Comparison of ENCODE assay signal across 18 mouse cellular contexts in genomic region chr2:119804776-119805175, GRCm38 (mm10). TPM values are rescaled to one million over a fixed set of nuclear protein-coding genes. Genes with fewer than 3 reads are reported as not detected.
DNase-seq lines count a peak whose midpoint lies in the region; ATAC-seq and TF ChIP-seq lines count a peak whose summit lies in the region.
"Had no signal": no experiment of that assay in that cellular context is flagged by ENCODE, and none has a peak within 500 bp of the region (broad histone marks: within the 10 kb centered on the region; RNA-seq: fewer than 3 reads in every experiment).

No protein-coding gene starts in this region.

- WGBS in midbrain, embryonic 11.5 days = 17% methylated on average over 9 of the region's 9 CpGs
- 18% methylated on average over 9 of the region's 9 CpGs for WGBS in midbrain, embryonic 15.5 days
- 25% methylated on average over 9 of the region's 9 CpGs for WGBS in forebrain, postnatal 0 days
- 19% methylated on average over 9 of the region's 9 CpGs for whole genome bisulfite sequencing in midbrain, embryonic 13.5 days

- H3K9ac ChIP-seq in midbrain, embryonic 11.5 days (ENCODE audit: low read length) = peak overlapping the region; percentile 17; the same call in 1 of the 2 replicates
- H3K9ac ChIP-seq in midbrain, embryonic 15.5 days = no peak overlapping the region
- H3K9ac ChIP-seq in forebrain, postnatal 0 days = no peak overlapping the region
- no peak overlapping the region for H3K9ac ChIP-seq in midbrain, embryonic 13.5 days (replicated peaks)
- H3K9ac ChIP-seq: heart, embryonic 12.5 days had no signal

- peaks cover 2% of the 10 kb centered on the region; the same call in 1 of the 2 replicates for H3K36me3 ChIP-seq in midbrain, embryonic 11.5 days (ENCODE audit: control insufficient read depth, insufficient read depth, low read length)
- no peaks in the 10 kb centered on the region for H3K36me3 ChIP-seq in midbrain, embryonic 15.5 days (replicated peaks)
- peaks cover 17% of the 10 kb centered on the region for H3K36me3 ChIP-seq in forebrain, postnatal 0 days (ENCODE audit: insufficient read depth)
- peaks cover 28% of the 10 kb centered on the region for H3K36me3 ChIP-seq in midbrain, embryonic 13.5 days

- no peak for ATAC-seq in cerebellum, adult (ENCODE audit: insufficient number of reproducible peaks, low FRiP score, low TSS enrichment)
- ATAC-seq in midbrain, embryonic 11.5 days (ENCODE audit: low FRiP score) = no peak
- no peak for ATAC-seq in midbrain, embryonic 15.5 days (replicated peaks)
- ATAC-seq in forebrain, postnatal 0 days = peak; percentile 23; the same call in 1 of the 2 replicates
- ATAC-seq in midbrain, embryonic 13.5 days = no peak

- peaks cover 47% of the 10 kb centered on the region for H3K4me1 ChIP-seq in midbrain, embryonic 11.5 days (ENCODE audit: control insufficient read depth, insufficient read depth, low read length)
- H3K4me1 ChIP-seq in midbrain, embryonic 15.5 days = peaks cover 41% of the 10 kb centered on the region
- H3K4me1 ChIP-seq in forebrain, postnatal 0 days (ENCODE audit: insufficient read depth) = peaks cover 8% of the 10 kb centered on the region
- peaks cover 59% of the 10 kb centered on the region for H3K4me1 ChIP-seq in midbrain, embryonic 13.5 days (replicated peaks)

- no peak overlapping the region for H3K27ac ChIP-seq in midbrain, embryonic 11.5 days (ENCODE audit: low read depth, low read length)
- no peak overlapping the region for H3K27ac ChIP-seq in midbrain, embryonic 15.5 days
- no peak overlapping the region for H3K27ac ChIP-seq in forebrain, postnatal 0 days (ENCODE audit: low read depth, low read length)
- 0 out of 2 replicates have a peak overlapping the region, but pooled peaks have one; percentile 25 for H3K27ac ChIP-seq in midbrain, embryonic 13.5 days
- H3K27ac ChIP-seq: limb, embryonic 13.5 days had no signal

- no peaks in the 10 kb centered on the region for H3K9me3 ChIP-seq in midbrain, embryonic 11.5 days (ENCODE audit: control insufficient read depth, low read length)
- no peaks in the 10 kb centered on the region for H3K9me3 ChIP-seq in midbrain, embryonic 15.5 days
- H3K9me3 ChIP-seq in forebrain, postnatal 0 days (ENCODE audit: low read length) = no peaks in the 10 kb centered on the region
- no peaks in the 10 kb centered on the region for H3K9me3 ChIP-seq in midbrain, embryonic 13.5 days
- H3K9me3 ChIP-seq: heart, embryonic 12.5 days; limb, embryonic 13.5 days had no signal

- H3K27me3 ChIP-seq in midbrain, embryonic 11.5 days (ENCODE audit: control insufficient read depth, insufficient read depth, low read length) = no peaks in the 10 kb centered on the region
- H3K27me3 ChIP-seq in midbrain, embryonic 15.5 days (replicated peaks) = peaks cover 3% of the 10 kb centered on the region; the same call in 1 of the 2 replicates
- no peaks in the 10 kb centered on the region for H3K27me3 ChIP-seq in forebrain, postnatal 0 days (ENCODE audit: insufficient read depth, low read length)
- H3K27me3 ChIP-seq in midbrain, embryonic 13.5 days = peaks cover 11% of the 10 kb centered on the region; the same call in 1 of the 2 replicates
- H3K27me3 ChIP-seq: limb, embryonic 13.5 days had no signal

- no peak for TF ChIP-seq CTCF in forebrain, postnatal 0 days (IDR thresholded peaks at IDR 0.05; ENCODE audit: low read depth)

- no peak overlapping the region for H3K4me3 ChIP-seq in midbrain, embryonic 11.5 days (ENCODE audit: low read depth, low read length)
- no peak overlapping the region for H3K4me3 ChIP-seq in midbrain, embryonic 15.5 days
- H3K4me3 ChIP-seq in forebrain, postnatal 0 days (ENCODE audit: low read depth, low read length) = no peak overlapping the region
- H3K4me3 ChIP-seq in midbrain, embryonic 13.5 days (replicated peaks) = no peak overlapping the region
- H3K4me3 ChIP-seq: heart, embryonic 12.5 days; limb, embryonic 13.5 days had no signal

- H3K4me2 ChIP-seq in midbrain, embryonic 11.5 days = no peak overlapping the region
- H3K4me2 ChIP-seq in midbrain, embryonic 15.5 days = no peak overlapping the region
- H3K4me2 ChIP-seq in forebrain, postnatal 0 days (ENCODE audit: low read depth) = no peak overlapping the region
- peak overlapping the region; percentile 9; the same call in 1 of the 2 replicates for H3K4me2 ChIP-seq in midbrain, embryonic 13.5 days (replicated peaks)
- H3K4me2 ChIP-seq: heart, embryonic 12.5 days; limb, embryonic 13.5 days had no signal

- DNase-seq in cerebellum, adult 11-12 months = peak; percentile 58
- DNase-seq in midbrain, embryonic 11.5 days (ENCODE audit: low spot score, missing footprints) = peak; percentile 83
- peak; percentile 26 for DNase-seq in forebrain, postnatal 0 days
- no peak for DNase-seq in urinary bladder, postnatal 14 days (ENCODE audit: low spot score)
- DNase-seq in adrenal gland, postnatal 14 days = no peak
- DNase-seq: adrenal gland, postnatal 36 days; layer of hippocampus, adult 9-11 months; lung, adult 2 months; thymus, adult 2 months had no signal

RNA-seq across cellular contexts. Expression of gene Tyro3, which starts 7.2 kb away (rescaled TPM):
- 19.1 and 22.6 TPM in 2 replicates for polyA plus RNA-seq in midbrain, embryonic 11.5 days (2014; fragmentation: Nextera tagmentation; extraction: Ambion mirVana)
- 20.3 and 22.2 TPM in 2 replicates for polyA plus RNA-seq in midbrain, embryonic 15.5 days (2015; fragmentation: Nextera tagmentation; extraction: Ambion mirVana)
- 46.6 and 47.5 TPM in 2 replicates for total RNA-seq in forebrain, postnatal 0 days (2014; rRNA removed)
- 17.3 and 18.5 TPM in 2 replicates for polyA plus RNA-seq in forebrain, postnatal 0 days (2015; fragmentation: Nextera tagmentation; extraction: Ambion mirVana)
- polyA plus RNA-seq in midbrain, embryonic 13.5 days (2015; fragmentation: Nextera tagmentation; extraction: Ambion mirVana) = 15.7 and 16.1 TPM in 2 replicates
- total RNA-seq in adrenal gland, postnatal 14 days (2021) = 6.0 and 7.7 TPM in 2 replicates
- total RNA-seq: megakaryocyte progenitor cell, adult 5-6 weeks had no signal

RNA-seq across cellular contexts. Expression of gene Rpap1, which starts 17.4 kb away (rescaled TPM):
- polyA plus RNA-seq in midbrain, embryonic 11.5 days (2014; fragmentation: Nextera tagmentation; extraction: Ambion mirVana) = 18.2 and 22.8 TPM in 2 replicates
- 21.3 and 21.6 TPM in 2 replicates for polyA plus RNA-seq in midbrain, embryonic 15.5 days (2015; fragmentation: Nextera tagmentation; extraction: Ambion mirVana)
- total RNA-seq in forebrain, postnatal 0 days (2014; rRNA removed) = 18.9 and 20.4 TPM in 2 replicates
- polyA plus RNA-seq in forebrain, postnatal 0 days (2015; fragmentation: Nextera tagmentation; extraction: Ambion mirVana) = 8.0 and 9.9 TPM in 2 replicates
- 25.1 and 26.8 TPM in 2 replicates for polyA plus RNA-seq in midbrain, embryonic 13.5 days (2015; fragmentation: Nextera tagmentation; extraction: Ambion mirVana)
- 14.8 and 18.9 TPM in 2 replicates for total RNA-seq in adrenal gland, postnatal 14 days (2021)

RNA-seq across cellular contexts. Expression of gene Ltk, which starts 44.5 kb away (rescaled TPM):
- 0.05 TPM in 1 of 2 replicates, not detected in the other for polyA plus RNA-seq in midbrain, embryonic 11.5 days (2014; fragmentation: Nextera tagmentation; extraction: Ambion mirVana)
- 2.2 and 3.5 TPM in 2 replicates for polyA plus RNA-seq in midbrain, embryonic 15.5 days (2015; fragmentation: Nextera tagmentation; extraction: Ambion mirVana)
- 1.3 and 1.7 TPM in 2 replicates for total RNA-seq in forebrain, postnatal 0 days (2014; rRNA removed)
- polyA plus RNA-seq in forebrain, postnatal 0 days (2015; fragmentation: Nextera tagmentation; extraction: Ambion mirVana) = 0.48 and 0.56 TPM in 2 replicates
- polyA plus RNA-seq in midbrain, embryonic 13.5 days (2015; fragmentation: Nextera tagmentation; extraction: Ambion mirVana) = 0.55 and 0.65 TPM in 2 replicates
- total RNA-seq in adrenal gland, postnatal 14 days (2021) = 0.86 and 1.1 TPM in 2 replicates
- total RNA-seq: common myeloid progenitor, adult 5-6 weeks; gastrocnemius, adult 18-20 months; hematopoietic stem cell, adult 5-6 weeks; megakaryocyte progenitor cell, adult 5-6 weeks had no signal
- polyA plus RNA-seq: limb, embryonic 13.5 days had no signal

Comparison
In these comparisons a context has a peak if more than half of its experiments do, and no peak if none do; other contexts are left out.
1. DNase-seq: peak in cerebellum, adult 11-12 months (single experiment), midbrain, embryonic 11.5 days (single experiment) and forebrain, postnatal 0 days (single experiment); none in urinary bladder, postnatal 14 days (single experiment) and adrenal gland, postnatal 14 days (single experiment).